Mouse (Mus musculus): ENCODE results near the gene Gna15. TPM values are rescaled to one million over a fixed set of nuclear protein-coding genes. Genes with fewer than 3 reads are reported as not detected.
A peak's percentile ranks its signal among the peaks of the same experiment; 100 is the strongest.

Gene Gna15
- total RNA-seq, 2 experiments from 2014 or later: 0.73 to 0.78 TPM

- intact Hi-C loops (cut with DNase I): no loop called here
- no peak for DNase-seq
Measured at GRCm38 (mm10) chr10:81536734-81537133, 12.7 kb upstream of the Gna15 start.

GRCm38 (mm10) chr10:81534826-81535225, 10.8 kb upstream of the Gna15 start:
- intact Hi-C loops (cut with DNase I): no loop called here
- DNase-seq: no peak

- DNase-seq: peak; percentile 88 to 96
- intact Hi-C loops (cut with DNase I): loop anchor here (1.0 kb wide), 1 partner anchor 24 kb away; no protein-coding TSS in a partner anchor
Measured at GRCm38 (mm10) chr10:81526779-81527178, 2.8 kb upstream of the Gna15 start.

GRCm38 (mm10) chr10:81525017-81525694, 1.1 kb upstream of the Gna15 start:
- intact Hi-C loops (cut with DNase I): no loop called here
- DNase-seq: no peak

GRCm38 (mm10) chr10:81523570-81523969, 455 bp downstream of the Gna15 start:
- no peak for DNase-seq
- intact Hi-C loops (cut with DNase I): no loop called here

- intact Hi-C loops (cut with DNase I): no loop called here
- DNase-seq: no peak
Measured at GRCm38 (mm10) chr10:81523142-81523541, 883 bp downstream of the Gna15 start.

- intact Hi-C loops (cut with DNase I): loop anchor here (2.0 to 5.0 kb wide), 3 partner anchors 19 to 82 kb away; partner anchors contain the start of gene Tle6
- DNase-seq: no peak
Measured at GRCm38 (mm10) chr10:81519978-81520365, 4.1 kb downstream of the Gna15 start.

GRCm38 (mm10) chr10:81519227-81519977, 4.6 kb downstream of the Gna15 start:
- intact Hi-C loops (cut with DNase I): loop anchor here (2.0 to 5.0 kb wide), 3 partner anchors 19 to 83 kb away; partner anchors contain the start of gene Tle6
- DNase-seq: no peak

- DNase-seq: peak; percentile 66 to 78
- intact Hi-C loops (cut with DNase I): loop anchor here (2.0 to 5.0 kb wide), 3 partner anchors 20 to 84 kb away; partner anchors contain the start of gene Tle6
Measured at GRCm38 (mm10) chr10:81518546-81518945, 5.5 kb downstream of the Gna15 start.

- intact Hi-C loops (cut with DNase I): loop anchor here (5.0 kb wide), 1 partner anchor 85 kb away; the partner anchor contains the start of gene Tle6
- no peak for DNase-seq
Measured at GRCm38 (mm10) chr10:81517227-81517626, 6.8 kb downstream of the Gna15 start.

GRCm38 (mm10) chr10:81513798-81514197, 10.2 kb downstream of the Gna15 start:
- DNase-seq: no peak
- intact Hi-C loops (cut with DNase I): no loop called here

- intact Hi-C loops (cut with DNase I): no loop called here
Measured at GRCm38 (mm10) chr10:81510246-81510810, 13.7 kb downstream of the Gna15 start.

GRCm38 (mm10) chr10:81507691-81508489, 16.1 kb downstream of the Gna15 start:
- intact Hi-C loops (cut with DNase I): no loop called here
- DNase-seq: no peak

More at GRCm38 (mm10) chr10:81510246-81510810, 13.7 kb downstream of the Gna15 start:
- DNase-seq: no peak

GRCm38 (mm10) chr10:81507095-81507494, 16.9 kb downstream of the Gna15 start:
- intact Hi-C loops (cut with DNase I): no loop called here
- DNase-seq: no peak

- intact Hi-C loops (cut with DNase I): no loop called here
- DNase-seq: no peak
Measured at GRCm38 (mm10) chr10:81505016-81505664, 18.9 kb downstream of the Gna15 start.

- intact Hi-C loops (cut with DNase I): loop anchor here (1.0 to 5.0 kb wide), 4 partner anchors 24 to 668 kb away; partner anchors contain the start of gene Tle6
- DNase-seq: peak; percentile 92 to 97
Measured at GRCm38 (mm10) chr10:81502658-81503057, 21.4 kb downstream of the Gna15 start.

- intact Hi-C loops (cut with DNase I): loop anchor here (1.0 to 5.0 kb wide), 4 partner anchors 24 to 669 kb away; partner anchors contain the start of gene Tle6
Measured at GRCm38 (mm10) chr10:81501863-81502262, 22.2 kb downstream of the Gna15 start.

GRCm38 (mm10) chr10:81500032-81500431, 24.0 kb downstream of the Gna15 start, which contains the start of gene S1pr4:
Gene S1pr4, minus strand, starts transcription at chr10:81500132.
- intact Hi-C loops (cut with DNase I): loop anchor here (5.0 kb wide), 1 partner anchor 102 kb away; the partner anchor contains the start of gene Tle6
- no peak for DNase-seq

More at GRCm38 (mm10) chr10:81501863-81502262, 22.2 kb downstream of the Gna15 start:
- no peak for DNase-seq

GRCm38 (mm10) chr10:81499250-81499901, 24.6 kb downstream of the Gna15 start:
- intact Hi-C loops (cut with DNase I): loop anchor here (10.0 kb wide), 1 partner anchor 595 kb away; the partner anchor contains the start of gene Timm13
- DNase-seq: no peak

Measured in heart, postnatal 36 days (tissue).